Mouse (Mus musculus) thymus, adult 2 months (tissue): Measurements from ENCODE around the gene Hist1h2ap.
"Not testable (repeated sequence)": the region's sequence is repeated elsewhere in the genome, so short reads cannot be mapped to it uniquely, and the experiment has no call there.

ENCODE experiments used
- CTCF ChIP-seq: fragments of 200-500 bp; IDR thresholded peaks from 2 replicates; pipeline ENCODE4 v1.5.1; 2012; ENCODE audit warnings: mild to moderate bottlenecking, control low read depth, low read length, moderate library complexity, borderline replicate concordance; ENCODE audit not compliant: control insufficient read depth, poor library complexity, insufficient read depth; ENCODE audit errors: extremely low read depth
- POLR2A ChIP-seq: fragments of 200-500 bp; IDR thresholded peaks from 2 replicates; pipeline ENCODE4 v1.6.1; 2012; ENCODE audit warnings: mild to moderate bottlenecking, low read length, control low read depth, moderate library complexity; ENCODE audit not compliant: control insufficient read depth, poor library complexity, insufficient read depth; ENCODE audit errors: extremely low read depth

DNA sequence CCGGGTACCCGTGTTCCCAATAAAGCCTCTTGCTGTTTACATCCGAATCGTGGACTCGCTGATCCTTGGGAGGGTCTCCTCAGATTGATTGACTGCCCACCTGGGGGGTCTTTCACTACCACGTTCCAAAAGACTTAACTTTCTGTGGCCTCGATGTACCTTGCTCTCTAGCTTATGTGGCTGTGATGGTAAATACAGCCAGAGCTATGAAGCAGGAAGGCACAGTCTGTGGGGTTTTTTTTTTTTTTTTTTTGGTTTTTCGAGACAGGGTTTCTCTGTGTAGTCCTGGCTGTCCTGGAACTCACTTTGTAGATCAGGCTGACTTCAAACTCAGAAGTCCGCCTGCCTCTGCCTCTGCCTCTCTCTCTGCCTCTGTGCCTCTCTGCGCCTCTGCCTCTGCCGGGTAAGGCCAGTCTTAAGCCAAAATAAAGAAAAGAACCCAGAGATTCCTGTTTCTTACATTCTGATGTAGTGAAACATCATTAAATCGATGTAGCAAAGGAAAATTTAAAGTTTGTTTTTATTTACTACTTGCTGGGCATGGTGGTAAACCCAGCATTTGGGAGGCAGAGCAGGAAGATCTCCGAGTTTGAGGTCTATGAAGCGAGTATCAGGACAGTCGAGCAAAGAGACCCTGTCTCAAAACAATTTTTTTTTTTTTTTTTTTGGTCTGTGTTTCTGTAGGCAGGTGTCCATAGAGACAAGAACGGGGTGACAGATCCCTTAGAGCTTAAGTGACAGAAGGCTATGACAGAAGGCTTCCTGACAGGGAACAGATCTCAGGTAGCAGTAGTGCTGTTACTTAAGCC is 13.0 kb downstream of the Hist1h2ap start:
- TF ChIP-seq CTCF, POLR2A: not testable (repeated sequence)
